Mouse (Mus musculus): Measurements from ENCODE around the gene Htr2b.

- TF ChIP-seq CTCF (conservative IDR thresholded peaks at IDR 0.05 in 1 of 2, IDR thresholded peaks at IDR 0.05 in 1 of 2; ENCODE audit: low read depth in 2 of 2, low read length in 2 of 2) (no peak), ZNF384 (IDR thresholded peaks at IDR 0.05; ENCODE audit: low read depth, low read length) (no peak), MAFK (IDR thresholded peaks at IDR 0.05; ENCODE audit: insufficient replicate concordance, low read length) (no peak), CHD2 (IDR thresholded peaks at IDR 0.05; ENCODE audit: low read length) (no peak), UBTF (IDR thresholded peaks at IDR 0.05; ENCODE audit: low read depth, low read length) (no peak), EP300 (IDR thresholded peaks at IDR 0.05; ENCODE audit: low read length) (no peak), POLR2A (IDR thresholded peaks at IDR 0.05; ENCODE audit: low read depth, low read length) (no peak), ZC3H11A (IDR thresholded peaks at IDR 0.05; ENCODE audit: low read depth, low read length) (no peak)
These were observed 23.5 kb upstream of the Htr2b start for GRCm38 (mm10) chr1:86135315-86135714.
